Mouse (Mus musculus) fat pad, adult 2 months (tissue): ENCODE data around the gene Vcan.

Experiments
- DNase-seq: peaks from one replicate; pipeline ENCODE4 v3.0.0-alpha.2; 2011; ENCODE audit warnings: low read depth, low spot score; ENCODE audit errors: extremely low read depth

Vcan gene

DNA sequence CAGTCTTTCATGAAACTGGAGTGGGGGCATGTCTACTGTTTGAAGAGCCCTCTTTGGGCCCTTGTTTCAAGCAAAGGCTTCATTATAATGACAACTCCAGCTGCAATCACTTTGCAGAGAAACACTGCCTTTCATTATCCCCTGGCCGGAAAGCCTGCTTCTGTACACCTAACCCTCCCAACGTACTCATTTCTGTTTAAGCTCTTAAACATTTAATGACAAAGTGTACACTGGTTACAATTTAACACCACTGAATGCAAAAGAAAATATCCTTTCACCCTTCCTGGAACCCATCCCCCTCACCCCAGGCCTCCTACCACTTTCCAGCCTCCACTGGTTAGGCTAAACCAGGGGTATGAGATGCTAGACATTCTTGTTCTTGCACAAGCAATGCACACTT, 15.8 kb downstream of the Vcan start:
- DNase-seq, result no peak

DNA sequence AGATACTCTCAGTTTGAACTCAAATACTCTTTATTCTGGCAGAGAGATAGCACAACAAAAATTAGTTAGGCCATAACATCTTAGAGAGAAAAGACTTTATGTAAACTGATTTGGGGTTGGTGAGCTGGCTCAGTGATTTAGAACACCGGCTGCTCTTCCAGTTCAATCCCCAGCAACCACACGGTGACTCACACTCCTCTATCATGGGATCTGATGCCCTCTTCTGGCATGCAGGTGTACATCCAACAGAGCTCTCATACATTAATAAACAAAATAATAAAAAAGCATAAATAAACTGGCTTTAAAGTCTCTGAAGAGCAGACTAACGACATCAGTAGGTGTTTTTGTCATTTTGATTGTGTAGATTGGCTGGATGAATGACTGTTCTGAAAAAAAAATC, 21.8 kb downstream of the Vcan start:
- no peak for DNase-seq

DNA sequence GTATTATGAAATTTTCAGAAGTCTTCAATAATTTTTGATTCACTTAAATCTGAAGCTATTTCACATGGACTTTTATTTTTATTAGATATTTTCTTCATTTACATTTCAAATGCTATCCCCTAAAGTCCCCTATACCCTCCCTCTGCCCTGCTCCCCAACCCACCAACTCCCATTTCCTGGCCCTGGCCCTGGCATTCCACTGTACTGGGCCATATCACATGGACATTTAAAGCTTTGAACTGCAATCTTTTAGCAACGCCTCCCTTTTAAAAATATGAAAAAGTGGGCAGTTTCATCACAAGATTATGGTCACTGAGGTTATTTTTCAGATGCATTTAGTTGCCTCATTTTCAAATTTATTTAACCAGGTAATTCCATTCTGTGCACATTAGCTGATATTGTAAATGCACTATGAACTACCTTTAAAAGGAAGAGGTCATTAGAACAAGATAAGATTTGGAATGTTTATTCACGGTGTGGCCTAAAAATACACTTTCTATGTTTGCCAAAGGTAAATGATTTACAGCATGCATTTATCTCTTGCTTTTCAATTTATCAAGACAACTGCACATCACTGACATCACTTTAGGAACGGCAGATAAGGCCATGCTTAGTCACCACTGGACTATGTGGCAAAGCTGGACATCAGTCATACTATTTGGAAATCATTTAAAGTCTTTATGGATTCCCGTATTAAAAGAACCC, 32.7 kb downstream of the Vcan start:
- DNase-seq, result no peak

DNA sequence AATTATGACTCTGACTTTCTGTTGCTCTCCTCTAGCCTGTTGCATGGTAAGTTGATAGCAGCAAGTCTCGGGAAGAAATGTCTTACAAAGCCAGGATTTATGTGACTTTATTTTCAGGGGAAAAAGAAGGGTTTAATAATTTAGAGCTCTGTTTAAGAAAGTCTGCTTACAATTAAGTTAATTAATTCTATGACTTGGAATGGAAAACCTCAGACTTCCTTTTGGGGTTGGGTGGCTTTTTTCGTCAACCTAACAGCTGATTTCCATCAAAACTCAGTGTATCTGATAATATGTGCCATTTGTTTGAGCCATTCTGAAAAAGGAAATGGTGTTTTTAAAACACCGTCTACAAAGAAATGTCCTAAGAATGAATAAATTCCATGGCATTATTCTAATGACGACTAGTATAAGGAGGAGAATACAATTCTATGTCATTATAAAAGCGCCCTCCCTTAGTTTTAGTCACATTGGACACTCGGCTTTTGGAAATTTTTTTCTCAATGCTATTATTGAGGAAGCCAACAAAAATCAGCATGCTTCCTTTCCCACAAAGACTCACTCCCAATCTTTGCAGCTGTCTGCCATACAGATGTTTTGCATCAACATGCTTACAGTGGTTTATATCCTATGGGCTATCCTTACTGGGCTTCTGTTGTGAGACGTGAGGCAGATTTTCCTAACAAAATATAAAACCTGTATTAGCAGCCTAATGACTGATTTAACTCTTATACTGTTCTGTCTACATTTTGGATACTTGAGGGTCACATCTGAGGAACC, 34.0 kb downstream of the Vcan start:
- DNase-seq, result no peak

DNA sequence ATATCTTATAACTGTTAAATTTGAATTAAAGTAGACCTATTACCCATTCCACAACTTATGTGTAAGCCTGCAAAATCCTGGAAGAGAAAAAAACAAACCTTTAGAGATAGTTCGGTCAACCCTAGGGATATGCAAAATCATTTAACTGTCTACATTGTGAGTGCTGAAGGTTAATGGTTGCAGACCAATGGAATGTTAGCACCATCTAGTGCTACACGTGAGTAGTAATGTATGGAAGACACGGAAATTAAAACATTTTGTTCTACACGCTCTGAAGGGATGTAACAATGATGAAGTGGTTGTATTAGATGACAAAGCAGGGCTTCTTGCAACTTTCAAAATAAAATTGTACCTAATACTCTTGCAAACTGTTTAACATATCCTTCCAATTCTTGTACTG, 39.9 kb downstream of the Vcan start:
- DNase-seq, result no peak

GRCm38 (mm10) chr13:89699998-89700555, 42.2 kb downstream of the Vcan start:
- no peak for DNase-seq

DNA sequence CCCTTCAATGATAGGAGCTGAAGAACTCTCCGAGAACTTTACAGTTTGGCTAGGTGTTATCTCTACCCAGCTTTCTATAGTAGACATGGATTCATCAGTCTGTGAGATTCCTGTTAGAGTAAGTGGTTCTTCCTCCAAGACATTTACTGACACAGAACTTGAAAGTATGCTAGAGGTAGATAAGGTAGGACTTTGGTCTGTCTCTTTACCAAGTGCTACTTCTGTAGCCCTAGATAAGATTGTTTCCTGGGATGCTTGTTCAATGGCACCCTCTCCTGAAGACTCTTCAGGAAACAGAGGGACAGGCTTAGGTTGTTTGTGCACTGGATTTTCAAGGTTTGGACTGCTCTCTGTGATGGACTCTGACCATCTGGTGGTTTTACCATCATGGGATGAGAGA, 49.7 kb downstream of the Vcan start:
- no peak for DNase-seq

- no peak for DNase-seq
Observed at GRCm38 (mm10) chr13:89683490-89683889, 58.8 kb downstream of the Vcan start.

- no peak for DNase-seq
Observed at GRCm38 (mm10) chr13:89682254-89682653, 60.1 kb downstream of the Vcan start.

DNA sequence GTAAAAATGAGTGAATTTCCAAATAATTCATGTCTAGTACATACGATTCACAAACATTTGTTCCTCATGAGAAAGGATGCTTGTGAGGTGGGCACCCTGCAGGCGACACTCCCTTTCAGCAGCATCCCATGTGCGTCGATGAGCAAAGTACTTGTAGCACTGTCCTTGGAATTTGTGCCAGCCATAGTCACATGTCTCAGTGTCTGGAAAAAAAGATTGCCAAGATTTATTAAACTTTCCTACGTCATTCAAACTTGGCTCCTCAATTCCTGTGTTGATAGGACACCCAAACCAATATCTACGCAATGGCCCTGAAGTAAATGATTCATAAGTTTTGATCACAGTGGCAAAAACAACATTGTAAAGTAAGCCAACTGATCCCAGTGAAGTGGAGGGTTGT, 62.6 kb downstream of the Vcan start:
- DNase-seq, result no peak

GRCm38 (mm10) chr13:89670505-89670904, 71.8 kb downstream of the Vcan start:
- no peak for DNase-seq

- DNase-seq, result no peak
Observed at GRCm38 (mm10) chr13:89668981-89669880, 73.1 kb downstream of the Vcan start.

DNA sequence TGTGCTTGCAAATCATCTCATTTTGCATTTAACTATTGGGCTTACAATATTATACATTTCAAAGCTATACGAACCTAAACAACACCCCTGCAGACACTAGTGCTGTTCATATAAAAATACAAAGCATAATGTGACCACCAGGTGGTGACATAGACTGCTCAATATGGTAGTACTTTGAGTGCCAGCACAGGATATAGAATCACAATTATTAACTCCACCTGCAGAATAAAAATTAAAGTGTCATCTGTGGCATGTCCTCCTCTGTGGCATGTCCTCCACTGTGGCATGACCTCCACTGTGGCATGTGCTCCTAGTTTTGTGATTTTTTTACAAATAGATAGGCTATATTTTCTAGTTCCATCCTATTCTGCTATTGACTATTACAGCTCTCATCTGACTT, 74.2 kb downstream of the Vcan start:
- no peak for DNase-seq

DNA sequence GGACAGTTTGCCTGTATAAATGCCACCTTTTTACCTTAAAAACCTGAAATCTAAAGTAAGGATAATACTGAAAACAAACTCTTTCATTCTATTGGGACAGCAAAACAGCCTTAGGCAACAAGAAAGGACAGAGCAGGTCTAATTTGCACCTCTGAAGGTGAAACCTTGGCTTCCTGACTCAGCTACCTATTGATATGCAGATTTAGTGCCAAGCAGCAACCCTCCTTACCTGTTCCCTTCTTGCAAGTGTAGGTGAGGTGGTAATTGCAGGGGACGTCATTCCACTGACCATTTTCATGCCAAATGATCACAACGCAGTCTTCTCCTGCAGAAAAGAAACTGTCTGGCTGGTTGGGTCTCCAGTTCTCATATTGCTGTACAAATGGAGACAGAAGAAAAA, 80.6 kb downstream of the Vcan start:
- DNase-seq, result no peak

GRCm38 (mm10) chr13:89657046-89657445, 85.3 kb downstream of the Vcan start:
- no peak for DNase-seq

- DNase-seq, result no peak
Observed at GRCm38 (mm10) chr13:89653279-89653678, 89.0 kb downstream of the Vcan start.

- DNase-seq, result no peak
Observed at GRCm38 (mm10) chr13:89652773-89653172, 89.5 kb downstream of the Vcan start.

GRCm38 (mm10) chr13:89645589-89645988, 96.7 kb downstream of the Vcan start:
- DNase-seq, result no peak

DNA sequence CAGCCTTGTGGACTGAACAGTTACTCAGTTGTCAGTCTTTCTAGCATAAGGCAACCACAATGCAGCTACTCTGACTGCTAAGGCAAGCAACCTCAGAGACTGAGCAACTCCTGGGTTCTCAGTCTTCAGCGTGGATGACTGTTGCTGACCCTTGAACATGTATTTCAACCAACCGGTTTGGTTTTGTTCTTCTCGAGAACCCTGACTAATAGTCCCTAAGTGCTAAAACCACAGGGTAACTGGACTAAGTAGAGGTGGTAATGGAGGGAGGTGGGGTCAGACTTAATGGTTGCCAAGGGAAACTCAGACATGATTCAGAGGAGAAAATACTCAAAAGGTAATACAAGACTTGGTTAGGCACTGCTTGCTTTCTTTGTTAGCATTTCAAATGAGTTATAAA, 105.3 kb downstream of the Vcan start:
- DNase-seq, result no peak

DNA sequence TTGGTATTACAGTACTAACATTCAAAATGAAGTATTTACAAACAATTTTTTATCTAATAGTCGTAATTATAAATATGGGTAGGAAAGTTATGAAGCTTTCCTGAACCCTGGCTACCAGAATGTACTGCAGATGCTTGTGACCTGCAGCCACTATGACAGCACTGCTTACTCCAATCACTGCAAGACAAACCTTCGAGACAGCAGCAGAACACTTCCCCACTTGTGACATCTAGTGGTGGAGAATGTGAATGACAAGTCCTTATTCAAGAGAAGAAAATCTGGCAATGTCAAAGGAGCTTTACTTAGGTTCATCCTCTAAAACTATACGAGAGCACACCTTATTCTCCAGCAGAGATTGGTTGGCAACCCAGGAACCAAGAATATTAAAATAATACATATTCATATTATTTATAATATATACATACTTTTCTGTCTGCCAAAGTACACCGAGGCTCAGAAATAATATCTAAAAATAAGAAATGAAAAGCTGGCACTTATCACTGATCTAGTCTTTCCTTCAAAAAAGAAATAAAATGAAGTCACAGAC, 108.1 kb downstream of the Vcan start:
- DNase-seq, result peak; percentile 1

GRCm38 (mm10) chr13:89619064-89619463, 123.2 kb downstream of the Vcan start:
- no peak for DNase-seq
